Mouse (Mus musculus) midbrain, postnatal 0 days (tissue): Measurements from ENCODE around the gene Pnldc1. TPM values are rescaled to one million over a fixed set of nuclear protein-coding genes. Genes with fewer than 3 reads are reported as not detected.

ENCODE experiments used
- ATAC-seq: fragments of 200-750 bp; cut with Nextera tagmentation; 2 replicates; pipeline ENCODE4 v1.8.0; 2017; ENCODE audit warnings: moderate number of reproducible peaks, mild to moderate bottlenecking, moderate TSS enrichment, moderate library complexity; ENCODE audit not compliant: low FRiP score
- DNase-seq: peaks from one replicate; pipeline ENCODE4 v3.0.0-alpha.2; 2015; ENCODE audit warnings: low spot score
- H3K27ac ChIP-seq: fragments of 300-500 bp; sonication (generic); 2 replicates; pipeline ENCODE4 v1.5.1; 2014; ENCODE audit warnings: low read depth, mild to moderate bottlenecking, low read length, mixed read lengths
- H3K27me3 ChIP-seq: fragments of 300-500 bp; sonication (generic); 2 replicates; pipeline ENCODE4 v1.6.1; 2014; ENCODE audit warnings: low read length, control low read depth, mixed read lengths; ENCODE audit not compliant: insufficient read depth
- H3K36me3 ChIP-seq: fragments of 300-500 bp; sonication (generic); 2 replicates; pipeline ENCODE4 v1.6.1; 2014; ENCODE audit warnings: low read length, control low read depth, mixed read lengths; ENCODE audit not compliant: insufficient read depth
- H3K4me1 ChIP-seq: fragments of 300-500 bp; sonication (generic); 2 replicates; pipeline ENCODE4 v1.6.1; 2014; ENCODE audit warnings: mild to moderate bottlenecking, control low read depth, antibody characterized with exemption, low read length, mixed read lengths; ENCODE audit not compliant: insufficient read depth
- H3K4me2 ChIP-seq: fragments of 300-500 bp; sonication (generic); 2 replicates; pipeline ENCODE4 v1.6.1; 2014; ENCODE audit warnings: low read depth, mild to moderate bottlenecking, low read length, mixed read lengths; ENCODE audit not compliant: poor library complexity, severe bottlenecking
- H3K4me3 ChIP-seq: fragments of 300-500 bp; sonication (generic); 2 replicates; pipeline ENCODE4 v1.5.1; 2014; ENCODE audit warnings: low read depth, mild to moderate bottlenecking, low read length, moderate library complexity
- H3K9ac ChIP-seq: fragments of 300-500 bp; sonication (generic); replicated peaks from 2 replicates; pipeline ENCODE4 v1.6.1; 2014; ENCODE audit warnings: mild to moderate bottlenecking, low read length, moderate library complexity, mixed read lengths; ENCODE audit not compliant: poor library complexity, severe bottlenecking
- H3K9me3 ChIP-seq: fragments of 300-500 bp; sonication (generic); 2 replicates; pipeline ENCODE4 v1.6.1; 2016; ENCODE audit warnings: low read length, control low read depth
- CTCF ChIP-seq: IDR thresholded peaks from 2 replicates; pipeline ENCODE4 v1.5.1; 2016; ENCODE audit warnings: antibody characterized with exemption, mild to moderate bottlenecking
- WGBS: fragments of 180-500 bp; shearing (Covaris S2); extraction: QIAGEN DNeasy Blood & Tissue Kit; methylation state at CpG from one replicate; pipeline ENCODE4 v1.1.7; 2014; 5-methylcytosine and 5-hydroxymethylcytosine counted together
- microRNA-seq: library from miRNA; unstranded; fragments of <30 nt; microRNA quantifications from one replicate; pipeline ENCODE4, GENCODE M21; 2016; ENCODE audit warnings: borderline number of aligned reads
- polyA plus RNA-seq: library from polyadenylated mRNA; unstranded; fragments of >200 nt; fragmentation: Nextera tagmentation; extraction: Ambion mirVana; gene quantifications from 2 replicates; pipeline ENCODE4 v1.2.1, GENCODE M21; 2015
- total RNA-seq: library from RNA; depleted of rRNA; stranded (reverse); fragments of >200 nt; gene quantifications from 2 replicates; pipeline ENCODE4 v1.2.3, GENCODE M21; 2014; rRNA removed

The Pnldc1 gene
- total and polyA plus RNA-seq, 2 experiments from 2014 or later: 0.88 to 1.1 TPM

DNA sequence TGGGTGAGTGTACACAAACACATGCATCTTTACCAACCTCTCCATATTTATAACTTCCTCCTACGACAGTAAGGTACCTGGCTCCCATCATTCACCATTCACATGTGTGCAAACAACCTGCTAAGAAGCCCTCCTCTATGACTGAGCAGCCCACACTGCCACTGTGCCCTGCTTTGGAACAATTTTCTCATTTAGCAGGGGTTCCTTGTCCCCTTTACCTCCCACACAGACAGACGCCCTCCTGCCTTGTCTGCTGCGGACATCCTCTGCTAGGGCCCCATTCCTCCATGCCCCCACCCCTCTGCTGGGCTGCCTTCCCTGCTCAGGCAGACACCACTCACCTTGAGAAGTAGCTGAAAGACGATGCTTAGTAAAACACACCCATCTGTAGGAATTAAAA, 62.3 kb downstream of the Pnldc1 start:
- Histone ChIP-seq H3K4me2 (no peak overlapping the region), H3K27ac (no peak overlapping the region), H3K4me3 (no peak overlapping the region), H3K4me1 (no peaks in the 10 kb centered on the region), H3K9ac (no peak overlapping the region), H3K36me3 (no peaks in the 10 kb centered on the region), H3K27me3 (no peaks in the 10 kb centered on the region), H3K9me3 (no peaks in the 10 kb centered on the region)
- DNase-seq (no peak), ATAC-seq (no peak)
- TF ChIP-seq CTCF: no peak
- WGBS: 70% methylated on average over 4 of the region's 4 CpGs

DNA sequence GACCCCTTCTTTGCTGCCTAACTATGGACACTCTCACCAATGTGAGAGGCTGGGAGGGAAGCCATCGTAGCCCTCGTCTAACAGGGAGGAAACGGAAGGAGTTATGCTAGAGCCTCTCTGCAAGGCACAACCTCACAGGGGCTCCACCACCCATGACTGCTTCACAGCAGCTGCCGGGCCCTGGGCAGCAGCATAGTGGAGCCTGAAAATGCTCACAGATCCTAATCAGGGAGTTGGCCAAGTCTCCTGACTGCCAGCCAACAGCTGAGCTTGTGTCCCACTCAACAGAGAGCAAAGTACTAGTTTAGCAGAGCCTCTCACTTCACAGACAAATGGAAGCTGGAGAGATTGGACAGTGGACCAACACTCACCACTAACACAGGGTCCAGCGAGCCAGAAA, 63.6 kb downstream of the Pnldc1 start:
- peak; percentile 16 for DNase-seq
- 74% methylated on average over 5 of the region's 5 CpGs for WGBS
- ATAC-seq: no peak

DNA sequence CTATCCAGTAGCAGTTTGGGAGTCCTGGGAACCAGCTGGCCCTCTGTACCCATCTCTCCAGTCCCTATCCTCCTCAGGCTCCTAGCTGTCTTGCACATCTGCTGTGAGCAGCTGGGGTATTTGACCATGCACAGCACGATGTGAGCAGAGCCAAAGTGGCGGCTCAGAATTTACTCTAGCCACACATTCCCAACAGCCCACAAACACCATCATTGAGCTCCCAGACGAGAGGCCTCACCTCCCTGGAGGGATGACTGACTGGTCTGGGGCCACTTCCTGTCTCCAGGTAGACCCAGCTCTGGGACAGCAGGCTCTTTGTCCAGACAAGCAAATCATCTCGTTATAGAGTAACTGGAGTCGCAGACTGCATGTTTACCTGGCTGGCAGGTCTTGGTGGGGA, 64.2 kb downstream of the Pnldc1 start:
- no peak overlapping the region for H3K4me2 ChIP-seq
- H3K27me3 ChIP-seq: no peaks in the 10 kb centered on the region
- ATAC-seq: no peak
- H3K4me1 ChIP-seq: no peaks in the 10 kb centered on the region
- H3K9ac ChIP-seq: no peak overlapping the region
- WGBS: 64% methylated on average over 5 of the region's 5 CpGs
- H3K9me3 ChIP-seq: no peaks in the 10 kb centered on the region
- H3K27ac ChIP-seq: no peak overlapping the region
- H3K36me3 ChIP-seq: no peaks in the 10 kb centered on the region
- peak; percentile 31 for DNase-seq
- no peak overlapping the region for H3K4me3 ChIP-seq
- TF ChIP-seq CTCF: no peak

More for the DNA sequence above, 63.6 kb downstream of the Pnldc1 start:
- no peaks in the 10 kb centered on the region for H3K36me3 ChIP-seq
- no peak overlapping the region for H3K27ac ChIP-seq
- H3K9ac ChIP-seq: no peak overlapping the region
- no peak overlapping the region for H3K4me2 ChIP-seq
- no peak overlapping the region for H3K4me3 ChIP-seq
- H3K4me1 ChIP-seq: no peaks in the 10 kb centered on the region
- TF ChIP-seq CTCF: no peak
- no peaks in the 10 kb centered on the region for H3K9me3 ChIP-seq
- no peaks in the 10 kb centered on the region for H3K27me3 ChIP-seq

DNA sequence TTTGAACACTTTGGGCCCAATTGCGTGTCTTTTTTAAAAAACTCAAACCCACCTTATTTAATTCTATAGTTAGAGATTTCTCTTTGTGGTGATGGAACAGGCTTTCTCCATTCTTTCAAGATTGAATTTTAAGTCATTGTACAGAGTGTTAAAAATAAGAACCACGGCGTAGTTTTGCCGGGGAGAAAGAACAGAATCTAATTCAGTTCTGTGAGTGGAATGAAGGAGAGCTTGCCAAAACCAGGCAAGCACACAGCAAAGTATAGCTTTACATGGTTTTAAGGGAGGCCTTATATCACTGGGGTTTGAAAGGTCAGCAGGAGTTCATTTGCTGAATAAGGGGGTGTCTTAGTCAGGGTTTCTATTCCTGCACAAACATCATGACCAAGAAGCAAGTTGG, 65.5 kb downstream of the Pnldc1 start:
- WGBS: 88% methylated on average over 4 of the region's 4 CpGs
- no peak overlapping the region for H3K4me2 ChIP-seq
- no peaks in the 10 kb centered on the region for H3K27me3 ChIP-seq
- no peaks in the 10 kb centered on the region for H3K36me3 ChIP-seq
- H3K27ac ChIP-seq: no peak overlapping the region
- no peaks in the 10 kb centered on the region for H3K4me1 ChIP-seq
- ATAC-seq (no peak), DNase-seq (no peak)
- TF ChIP-seq CTCF: no peak
- no peak overlapping the region for H3K9ac ChIP-seq
- H3K4me3 ChIP-seq: no peak overlapping the region
- H3K9me3 ChIP-seq: no peaks in the 10 kb centered on the region

DNA sequence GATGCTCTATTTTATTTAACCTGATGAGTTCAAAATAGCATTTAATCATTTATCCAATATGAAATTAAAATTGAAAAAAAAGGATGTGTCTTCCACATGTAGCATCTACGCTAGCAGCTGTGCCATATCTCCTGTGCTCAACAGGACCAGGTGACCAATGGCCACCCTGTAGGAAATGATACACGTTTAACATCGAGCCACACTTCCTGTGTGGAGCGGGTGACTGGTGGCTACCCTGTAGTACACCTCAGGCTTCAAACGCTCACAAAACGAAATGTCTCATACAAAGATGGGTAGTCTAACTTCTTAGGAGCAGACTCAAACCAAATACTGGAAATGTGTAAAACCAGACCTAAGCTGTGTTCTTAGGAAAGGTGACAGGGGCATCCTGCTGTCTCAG, 66.2 kb downstream of the Pnldc1 start:
- Histone ChIP-seq H3K27ac (no peak overlapping the region), H3K9me3 (no peaks in the 10 kb centered on the region), H3K4me2 (no peak overlapping the region), H3K9ac (no peak overlapping the region), H3K4me1 (no peaks in the 10 kb centered on the region), H3K36me3 (no peaks in the 10 kb centered on the region), H3K27me3 (no peaks in the 10 kb centered on the region), H3K4me3 (no peak overlapping the region)
- no peak for ATAC-seq
- 85% methylated on average over 6 of the region's 6 CpGs for WGBS
- TF ChIP-seq CTCF: no peak
- DNase-seq: no peak

DNA sequence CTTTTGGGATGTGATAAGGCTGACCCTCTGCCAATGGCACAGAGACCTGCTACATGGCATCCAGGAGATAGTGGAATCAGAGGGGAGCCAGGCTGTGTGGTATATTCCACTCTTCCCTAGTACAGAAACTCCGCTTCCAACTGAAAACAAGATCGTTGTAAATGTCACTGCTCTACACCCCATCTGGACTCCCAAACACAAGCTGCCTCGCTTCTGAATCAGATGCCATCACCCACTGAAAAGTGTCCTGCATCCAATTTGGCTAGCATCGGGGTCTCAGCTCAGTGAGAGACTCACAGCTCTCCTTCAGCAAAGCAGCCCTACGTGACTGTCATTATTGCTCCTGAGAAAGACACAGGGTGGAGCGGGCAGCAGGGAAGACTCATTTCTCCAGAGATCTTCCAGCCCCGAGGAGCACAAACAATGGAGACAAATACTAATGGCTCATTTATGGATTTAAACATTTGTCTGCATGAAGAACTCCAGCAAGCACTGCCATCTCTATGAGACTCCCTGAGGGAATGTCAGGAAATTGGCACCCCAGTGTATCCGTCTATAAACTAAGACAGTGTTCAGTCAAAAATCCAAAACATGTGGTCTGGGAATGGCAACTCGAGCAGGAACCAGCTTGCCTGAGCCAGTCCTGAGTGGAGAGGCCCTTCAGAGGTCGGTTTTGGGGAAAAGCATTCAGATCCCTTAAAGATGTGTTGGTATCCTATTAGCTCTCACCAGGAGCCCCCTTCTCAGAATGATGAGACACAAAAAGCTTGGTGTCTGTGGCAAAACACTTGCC, 70.4 kb downstream of the Pnldc1 start:
- ATAC-seq: no peak

More for the DNA sequence above, 70.4 kb downstream of the Pnldc1 start:
- H3K9me3 ChIP-seq: no peaks in the 10 kb centered on the region
- H3K36me3 ChIP-seq: no peaks in the 10 kb centered on the region
- H3K4me2 ChIP-seq: no peak overlapping the region
- no peak overlapping the region for H3K27ac ChIP-seq
- 69% methylated on average over 10 of the region's 10 CpGs for WGBS
- no peak overlapping the region for H3K4me3 ChIP-seq
- no peak for TF ChIP-seq CTCF
- DNase-seq: no peak
- no peak overlapping the region for H3K9ac ChIP-seq
- no peaks in the 10 kb centered on the region for H3K27me3 ChIP-seq
- H3K4me1 ChIP-seq: no peaks in the 10 kb centered on the region

Small RNA genes within 50 kb of the gene (microRNA-seq; reads per million reads assigned to microRNA genes)
- gene Gm24085: not detected

Other genes starting within 250 kb of the Pnldc1 start
- gene Slc22a1, start 234.4 kb downstream of the Pnldc1 start, total RNA-seq: not detected in 2 replicates
- gene Slc22a1, start 234.4 kb downstream of the Pnldc1 start, polyA plus RNA-seq: not detected in 2 replicates
- gene Igf2r, start 140.6 kb downstream of the Pnldc1 start, total RNA-seq: 31.7 and 44.2 TPM in 2 replicates
- 5.0 and 5.4 TPM in 2 replicates for gene Igf2r, start 140.6 kb downstream of the Pnldc1 start, polyA plus RNA-seq
- gene Mas1, start 42.1 kb downstream of the Pnldc1 start, total RNA-seq: not detected in 2 replicates
- gene Mas1, start 42.1 kb downstream of the Pnldc1 start, polyA plus RNA-seq: 0.27 TPM in 1 of 2 replicates, not detected in the other
- not detected in 2 replicates for gene Mrgprh, start 34.2 kb downstream of the Pnldc1 start, total RNA-seq
- not detected in 2 replicates for gene Mrgprh, start 34.2 kb downstream of the Pnldc1 start, polyA plus RNA-seq
- gene Tcp1, start 5.5 kb upstream of the Pnldc1 start, total RNA-seq: 330 and 377 TPM in 2 replicates
- gene Tcp1, start 5.5 kb upstream of the Pnldc1 start, polyA plus RNA-seq: 330 and 375 TPM in 2 replicates
- gene Mrpl18, start 6.1 kb upstream of the Pnldc1 start, total RNA-seq: 34.0 TPM in 2 replicates
- gene Mrpl18, start 6.1 kb upstream of the Pnldc1 start, polyA plus RNA-seq: 111 and 118 TPM in 2 replicates
- gene Acat3, start 30.4 kb upstream of the Pnldc1 start, total RNA-seq: 0.52 and 0.82 TPM in 2 replicates
- gene Acat3, start 30.4 kb upstream of the Pnldc1 start, polyA plus RNA-seq: 1.5 and 2.0 TPM in 2 replicates
- gene Acat2, start 50.5 kb upstream of the Pnldc1 start, total RNA-seq: 181 and 194 TPM in 2 replicates
- 247 and 254 TPM in 2 replicates for gene Acat2, start 50.5 kb upstream of the Pnldc1 start, polyA plus RNA-seq
- 82.7 and 88.8 TPM in 2 replicates for gene Wtap, start 83.9 kb upstream of the Pnldc1 start, total RNA-seq
- gene Wtap, start 83.9 kb upstream of the Pnldc1 start, polyA plus RNA-seq: 134 and 147 TPM in 2 replicates
- 160 and 177 TPM in 2 replicates for gene Sod2, start 96.6 kb upstream of the Pnldc1 start, total RNA-seq
- gene Sod2, start 96.6 kb upstream of the Pnldc1 start, polyA plus RNA-seq: 121 and 128 TPM in 2 replicates
- gene Gpr31b, start 142.1 kb upstream of the Pnldc1 start, total RNA-seq: 0.80 and 1.0 TPM in 2 replicates
- gene Gpr31b, start 142.1 kb upstream of the Pnldc1 start, polyA plus RNA-seq: not detected in 2 replicates
- 0.11 and 0.38 TPM in 2 replicates for gene Tcp10b, start 150.9 kb upstream of the Pnldc1 start, total RNA-seq
- gene Tcp10b, start 150.9 kb upstream of the Pnldc1 start, polyA plus RNA-seq: 0.20 and 0.56 TPM in 2 replicates
- 0.14 TPM in 1 of 2 replicates, not detected in the other for gene Unc93a, start 221.6 kb upstream of the Pnldc1 start, total RNA-seq
- 0.05 and 0.17 TPM in 2 replicates for gene Unc93a, start 221.6 kb upstream of the Pnldc1 start, polyA plus RNA-seq